Mouse (Mus musculus) c-Kit-positive CD71-negative TER-119-negative erythroid progenitor cells, embryonic 14.5 days (primary cell): ENCODE measurements around the gene Rfc5.
"Not testable (repeated sequence)": the region's sequence is repeated elsewhere in the genome, so short reads cannot be mapped to it uniquely, and the experiment has no call there.

Experiments
- DNase-seq: peaks from one replicate; pipeline ENCODE4 v3.0.0-alpha.2; 2013; ENCODE audit warnings: low read depth

Rfc5 gene

DNA sequence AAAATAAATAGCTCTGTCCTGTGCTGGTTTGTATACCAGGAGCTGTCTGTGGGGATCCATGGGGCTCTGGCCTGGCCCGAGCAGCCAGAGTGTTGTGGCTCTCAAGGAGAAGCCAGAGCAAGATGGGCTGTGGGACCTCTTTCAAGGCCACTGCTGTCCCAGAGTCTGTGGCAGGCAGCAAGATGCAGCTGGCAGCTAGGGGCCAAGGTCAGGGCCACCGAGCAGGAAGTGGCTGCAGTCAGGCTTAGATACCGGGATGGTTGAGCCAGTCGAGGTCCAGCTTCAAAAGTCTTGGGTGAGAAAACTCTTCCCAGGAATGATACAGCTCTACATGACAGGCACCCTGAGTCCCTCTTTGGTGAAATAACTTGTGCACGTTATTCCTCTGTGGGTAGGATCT, 41.8 kb downstream of the Rfc5 start:
- no peak for DNase-seq

DNA sequence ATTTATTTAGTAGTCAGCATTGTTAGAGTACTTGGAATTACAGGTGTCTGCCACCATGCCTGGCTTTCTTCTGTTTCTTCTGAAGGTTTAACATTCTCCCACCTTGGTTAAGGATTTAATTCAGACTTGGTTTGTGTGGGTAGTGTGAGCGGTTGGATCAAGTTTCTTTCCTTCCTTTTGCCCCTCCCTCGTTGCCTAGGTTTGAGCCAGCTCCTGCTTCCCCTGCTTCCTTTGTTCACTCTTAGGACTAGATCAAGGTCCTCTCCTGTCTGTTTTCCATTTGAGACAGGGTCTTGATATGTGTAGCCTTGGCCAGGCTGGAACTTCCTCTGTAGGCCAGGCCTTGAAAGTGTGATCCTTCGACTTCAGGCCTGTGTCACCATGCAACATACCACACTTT, 42.6 kb downstream of the Rfc5 start:
- no peak for DNase-seq

DNA sequence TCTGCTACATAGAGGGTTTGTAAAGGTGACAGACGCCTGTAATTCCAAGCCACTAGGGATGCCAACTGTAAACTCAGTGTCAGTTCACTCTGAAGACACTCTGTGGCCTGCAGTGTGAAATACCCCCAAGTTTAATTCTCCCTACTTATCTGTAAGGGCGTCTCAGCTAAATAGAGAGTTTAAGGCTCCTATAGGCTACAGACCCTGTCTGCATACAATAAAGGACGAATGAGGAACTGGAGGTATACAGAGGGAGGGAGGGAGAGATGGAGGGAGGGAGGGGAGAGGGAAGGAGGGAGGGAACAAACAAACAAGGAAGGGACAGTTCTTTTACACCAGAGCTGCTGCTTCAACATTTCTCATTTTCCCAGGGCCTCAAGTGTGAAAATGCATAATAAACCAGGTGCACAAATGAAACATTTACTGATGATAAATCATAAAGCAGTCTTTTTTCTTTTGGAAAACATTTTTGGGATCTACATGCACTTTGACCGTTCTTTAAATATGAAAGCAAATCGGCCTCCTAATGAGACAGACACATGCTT, 43.3 kb downstream of the Rfc5 start:
- DNase-seq, result no peak

DNA sequence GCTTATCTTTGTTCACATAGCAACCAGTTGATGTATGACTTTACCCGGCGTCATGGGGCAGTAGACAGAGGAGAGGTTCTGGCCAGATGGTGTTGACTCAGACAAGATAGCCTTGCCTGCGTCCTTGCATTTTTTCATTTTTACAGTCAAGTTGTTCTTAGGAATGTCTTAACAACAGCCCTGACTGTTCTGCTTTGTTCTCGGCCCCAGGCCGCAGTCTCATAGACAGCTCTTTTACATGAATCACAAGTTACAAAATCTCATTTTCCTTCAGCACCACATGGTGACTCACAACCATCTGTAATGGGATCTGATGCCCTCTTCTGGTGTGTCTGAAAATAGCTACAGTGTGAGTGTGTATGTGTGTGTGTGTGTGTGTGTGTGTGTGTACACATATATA, 44.4 kb downstream of the Rfc5 start:
- DNase-seq, result not testable (repeated sequence)

DNA sequence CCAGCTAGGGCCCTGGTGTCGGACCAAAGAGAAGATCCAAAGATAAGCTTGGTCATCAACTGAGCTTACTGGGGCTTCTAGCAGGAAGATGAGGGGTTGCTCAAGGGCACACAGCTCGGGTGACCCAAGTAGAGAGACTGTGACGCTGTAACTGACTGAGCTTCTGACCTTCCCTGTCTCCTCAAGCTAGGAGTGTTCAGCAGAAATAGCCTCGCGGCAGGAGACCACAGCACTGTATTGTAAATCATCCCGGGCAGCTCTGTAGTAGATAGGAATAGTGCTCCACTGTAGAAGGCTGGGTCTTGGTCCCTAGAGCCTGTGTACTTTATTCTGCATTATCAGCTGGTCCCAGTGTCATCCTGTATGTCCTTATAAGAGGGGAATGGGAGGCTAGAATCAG, 47.0 kb downstream of the Rfc5 start:
- DNase-seq, result no peak

DNA sequence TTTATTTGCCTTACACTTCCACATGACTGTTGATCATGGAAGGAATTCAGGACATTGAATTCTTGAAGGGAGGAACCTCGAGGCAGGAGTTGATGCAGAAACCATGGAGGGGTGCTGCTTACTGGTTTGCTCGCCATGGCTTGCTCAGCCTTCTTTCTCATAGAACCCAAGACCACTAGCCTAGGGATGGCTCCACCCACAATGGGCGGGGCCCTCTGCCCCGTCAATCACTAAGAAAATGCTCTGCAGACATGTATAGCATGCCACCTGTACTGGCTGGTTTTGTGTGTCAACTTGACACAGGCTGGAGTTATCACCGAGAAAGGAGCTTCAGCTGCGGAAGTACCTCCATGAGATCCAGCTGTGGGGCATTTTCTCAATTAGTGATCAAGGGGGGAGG, 48.8 kb downstream of the Rfc5 start:
- no peak for DNase-seq

DNA sequence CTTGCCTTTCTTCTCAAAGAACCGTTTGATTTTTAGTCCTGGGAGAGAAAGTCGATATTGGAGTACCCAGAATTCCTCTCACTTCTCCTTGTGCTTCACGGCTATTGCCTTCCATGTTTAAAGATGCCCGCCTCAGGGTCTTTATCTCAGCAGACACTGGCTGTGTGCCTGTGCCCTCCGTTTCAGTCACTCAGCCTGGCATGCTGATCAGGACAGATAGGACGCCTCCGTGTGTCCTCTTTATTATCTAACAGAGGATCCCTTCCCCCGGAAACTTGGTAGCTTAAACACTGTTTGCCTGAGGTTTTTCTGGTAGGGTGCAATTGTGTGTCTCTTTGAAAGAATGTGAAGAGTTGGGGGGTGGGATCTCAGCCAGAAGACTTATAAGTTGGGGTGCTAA, 50.3 kb downstream of the Rfc5 start:
- DNase-seq, result no peak

DNA sequence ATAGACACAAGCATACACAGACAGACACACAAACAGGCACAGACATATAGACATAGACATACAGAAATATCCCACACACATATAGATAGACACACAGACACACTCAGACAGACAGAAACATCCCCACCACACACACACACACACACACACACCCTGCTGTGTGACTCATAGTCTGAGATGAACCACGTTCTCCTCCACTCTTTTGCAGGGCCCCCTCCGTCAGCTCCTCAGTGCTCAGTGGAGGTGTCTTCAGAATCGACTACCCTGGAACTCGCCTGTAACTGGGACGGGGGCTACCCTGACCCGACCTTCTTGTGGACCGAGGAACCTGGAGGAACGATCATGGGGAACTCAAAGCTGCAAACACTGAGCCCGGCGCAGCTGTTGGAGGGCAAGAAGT, 50.8 kb downstream of the Rfc5 start:
- no peak for DNase-seq

DNA sequence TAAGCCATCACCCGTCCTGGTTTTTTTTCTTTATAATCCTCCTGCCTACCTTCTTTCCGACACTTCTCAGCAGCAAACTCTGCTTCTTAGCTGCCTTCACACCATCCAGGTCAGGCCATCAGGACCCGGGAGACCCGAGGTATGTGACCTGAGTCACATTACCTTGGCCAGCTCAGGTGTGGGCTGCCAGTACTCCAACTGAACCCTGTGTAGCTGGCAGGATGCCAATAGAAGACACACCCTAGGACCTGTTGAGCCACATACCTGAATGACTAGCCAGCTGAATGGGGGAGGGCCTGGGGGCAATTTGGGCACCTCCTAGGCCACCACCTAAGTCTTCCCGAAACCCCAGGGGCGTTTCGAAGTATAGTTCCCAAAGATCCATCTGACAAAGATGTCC, 58.4 kb downstream of the Rfc5 start:
- DNase-seq, result no peak
